Mouse (Mus musculus): ENCODE measurements around the gene Map3k4. TPM values are rescaled to one million over a fixed set of nuclear protein-coding genes. Genes with fewer than 3 reads are reported as not detected.

Gene Map3k4
- polyA plus RNA-seq, 1 experiment: 14.4 TPM

DNA sequence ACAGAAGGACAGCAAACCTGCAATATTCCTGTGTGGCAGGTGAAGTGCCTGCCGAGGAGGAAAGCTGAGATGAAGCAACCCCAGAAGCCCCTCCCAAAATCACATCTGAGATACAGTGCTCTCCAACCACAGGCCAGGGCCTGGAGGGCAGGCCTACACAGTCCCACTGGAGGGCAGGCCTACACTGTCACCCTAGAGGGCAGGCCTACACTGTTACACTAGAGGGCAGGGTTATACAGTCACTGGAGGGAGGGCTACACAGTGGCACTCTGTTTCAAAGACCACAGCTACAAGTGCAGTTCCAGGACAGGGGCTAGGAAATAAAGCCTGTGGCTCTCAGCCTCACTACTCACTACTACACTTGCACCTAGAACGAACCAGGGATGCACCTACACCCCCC is 56.7 kb downstream of the Map3k4 start:
- H3K4me3 ChIP-seq (replicated peaks; ENCODE audit: control insufficient read depth, low read depth, low read length): no peak overlapping the region
- TF ChIP-seq CTCF (IDR thresholded peaks at IDR 0.05; ENCODE audit: control insufficient read depth, insufficient read depth, low read length) (0 out of 2 replicates have a peak, but pooled peaks have one; percentile 24), POLR2A (IDR thresholded peaks at IDR 0.05; ENCODE audit: borderline replicate concordance, control insufficient read depth, low read depth, low read length) (no peak)
- no peak overlapping the region for H3K27ac ChIP-seq (ENCODE audit: control insufficient read depth, insufficient read depth, low read depth, low read length, poor library complexity)
- WGBS: 63% methylated on average over 2 of the region's 2 CpGs
- no peaks in the 10 kb centered on the region for H3K4me1 ChIP-seq (ENCODE audit: control insufficient read depth, insufficient read depth, low read length)

- H3K4me1 ChIP-seq (ENCODE audit: control insufficient read depth, insufficient read depth, low read length): no peaks in the 10 kb centered on the region
- H3K27ac ChIP-seq (ENCODE audit: control insufficient read depth, insufficient read depth, low read depth, low read length, poor library complexity): no peak overlapping the region
- no peak overlapping the region for H3K4me3 ChIP-seq (replicated peaks; ENCODE audit: control insufficient read depth, low read depth, low read length)
- no peak for TF ChIP-seq POLR2A (IDR thresholded peaks at IDR 0.05; ENCODE audit: borderline replicate concordance, control insufficient read depth, low read depth, low read length)
- no peak for TF ChIP-seq CTCF (IDR thresholded peaks at IDR 0.05; ENCODE audit: control insufficient read depth, insufficient read depth, low read length)
- 85% methylated on average over 7 of the region's 7 CpGs for WGBS
Measured at GRCm38 (mm10) chr17:12261376-12261775, 57.2 kb downstream of the Map3k4 start.

DNA sequence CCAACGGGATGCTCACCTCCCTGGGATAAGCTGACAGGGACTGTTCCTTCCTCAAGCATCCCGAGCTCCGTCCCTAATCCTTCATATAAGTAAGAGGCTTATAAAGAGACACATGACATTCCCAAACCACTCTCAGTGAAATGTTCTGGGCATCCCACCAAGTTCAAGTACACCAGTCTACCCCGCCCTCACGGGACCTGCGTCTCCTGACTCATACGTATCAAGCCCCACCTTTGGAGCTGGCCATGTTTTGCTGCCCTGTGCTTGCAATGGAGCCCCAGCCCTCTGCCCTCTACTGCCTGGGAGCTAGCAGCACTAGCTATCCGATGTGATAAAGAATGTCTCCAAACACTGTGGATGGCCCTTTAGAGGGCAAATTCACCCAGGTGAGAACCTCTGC is 58.6 kb downstream of the Map3k4 start:
- H3K4me1 ChIP-seq (ENCODE audit: control insufficient read depth, insufficient read depth, low read length): no peaks in the 10 kb centered on the region
- no peak for TF ChIP-seq CTCF (IDR thresholded peaks at IDR 0.05; ENCODE audit: control insufficient read depth, insufficient read depth, low read length)
- TF ChIP-seq POLR2A (IDR thresholded peaks at IDR 0.05; ENCODE audit: borderline replicate concordance, control insufficient read depth, low read depth, low read length): no peak
- no peak overlapping the region for H3K4me3 ChIP-seq (replicated peaks; ENCODE audit: control insufficient read depth, low read depth, low read length)
- H3K27ac ChIP-seq (ENCODE audit: control insufficient read depth, insufficient read depth, low read depth, low read length, poor library complexity): no peak overlapping the region
- WGBS: 92% methylated on average over 8 of the region's 8 CpGs

DNA sequence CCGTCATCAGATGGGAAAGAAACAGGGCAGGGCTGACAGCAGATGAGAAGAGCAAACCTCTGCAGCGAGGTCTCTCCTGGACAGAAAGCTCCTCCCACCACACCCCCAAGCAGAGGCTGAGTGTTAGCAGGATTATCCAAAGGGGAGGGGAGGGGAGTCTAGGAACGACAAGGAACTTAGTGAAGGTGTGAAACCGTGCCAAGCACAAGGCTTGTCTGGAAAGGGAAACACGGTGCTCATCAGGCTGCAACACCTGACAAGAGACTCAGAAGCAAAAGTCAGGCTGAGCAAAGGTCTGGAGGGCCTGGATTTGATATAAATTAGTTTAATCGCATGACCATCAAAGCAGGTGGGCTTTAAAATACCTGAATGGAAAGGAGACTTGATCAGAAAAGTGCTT is 60.1 kb downstream of the Map3k4 start:
- WGBS: 86% methylated on average over 6 of the region's 6 CpGs
- no peak overlapping the region for H3K4me3 ChIP-seq (replicated peaks; ENCODE audit: control insufficient read depth, low read depth, low read length)
- TF ChIP-seq CTCF (IDR thresholded peaks at IDR 0.05; ENCODE audit: control insufficient read depth, insufficient read depth, low read length): no peak
- no peak for TF ChIP-seq POLR2A (IDR thresholded peaks at IDR 0.05; ENCODE audit: borderline replicate concordance, control insufficient read depth, low read depth, low read length)
- H3K27ac ChIP-seq (ENCODE audit: control insufficient read depth, insufficient read depth, low read depth, low read length, poor library complexity): no peak overlapping the region
- no peaks in the 10 kb centered on the region for H3K4me1 ChIP-seq (ENCODE audit: control insufficient read depth, insufficient read depth, low read length)

DNA sequence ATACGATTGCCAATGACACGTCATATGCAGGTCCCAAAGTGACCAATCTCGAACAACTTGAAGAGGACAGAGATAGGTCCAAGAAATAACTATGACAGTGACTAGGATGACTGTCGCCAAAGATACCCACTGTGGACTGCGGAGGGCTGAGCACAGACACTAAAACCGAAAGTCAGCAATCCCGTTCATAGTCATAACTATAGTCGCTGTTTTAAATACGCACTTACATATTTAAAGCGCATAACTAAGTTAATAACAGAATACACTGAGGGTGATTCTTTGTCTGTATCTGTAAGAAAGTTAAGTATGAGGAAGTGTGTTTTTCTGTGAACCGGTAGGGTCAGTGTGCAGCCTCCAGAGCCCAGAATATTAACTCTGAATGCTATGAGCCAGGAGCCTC is 62.5 kb downstream of the Map3k4 start:
- H3K27ac ChIP-seq (ENCODE audit: control insufficient read depth, insufficient read depth, low read depth, low read length, poor library complexity): no peak overlapping the region
- no peak overlapping the region for H3K4me3 ChIP-seq (replicated peaks; ENCODE audit: control insufficient read depth, low read depth, low read length)
- TF ChIP-seq POLR2A (IDR thresholded peaks at IDR 0.05; ENCODE audit: borderline replicate concordance, control insufficient read depth, low read depth, low read length): no peak
- no peak for TF ChIP-seq CTCF (IDR thresholded peaks at IDR 0.05; ENCODE audit: control insufficient read depth, insufficient read depth, low read length)
- WGBS: 92% methylated on average over 11 of the region's 11 CpGs
- no peaks in the 10 kb centered on the region for H3K4me1 ChIP-seq (ENCODE audit: control insufficient read depth, insufficient read depth, low read length)

- 96% methylated on average over 9 of the region's 9 CpGs for WGBS
- no peak for TF ChIP-seq CTCF (IDR thresholded peaks at IDR 0.05; ENCODE audit: control insufficient read depth, insufficient read depth, low read length)
- no peak for TF ChIP-seq POLR2A (IDR thresholded peaks at IDR 0.05; ENCODE audit: borderline replicate concordance, control insufficient read depth, low read depth, low read length)
Measured at GRCm38 (mm10) chr17:12250581-12250980, 68.0 kb downstream of the Map3k4 start.

GRCm38 (mm10) chr17:12249783-12250504 is 68.7 kb downstream of the Map3k4 start:
- WGBS: 87% methylated on average over 19 of the region's 19 CpGs
- Histone ChIP-seq H3K27ac (ENCODE audit: control insufficient read depth, insufficient read depth, low read depth, low read length, poor library complexity) (no peak overlapping the region), H3K4me3 (replicated peaks; ENCODE audit: control insufficient read depth, low read depth, low read length) (no peak overlapping the region), H3K4me1 (ENCODE audit: control insufficient read depth, insufficient read depth, low read length) (no peaks in the 10 kb centered on the region)
- TF ChIP-seq CTCF (IDR thresholded peaks at IDR 0.05; ENCODE audit: control insufficient read depth, insufficient read depth, low read length): peak; percentile 49
- TF ChIP-seq POLR2A (IDR thresholded peaks at IDR 0.05; ENCODE audit: borderline replicate concordance, control insufficient read depth, low read depth, low read length): no peak

More at GRCm38 (mm10) chr17:12250581-12250980, 68.0 kb downstream of the Map3k4 start:
- H3K4me3 ChIP-seq (replicated peaks; ENCODE audit: control insufficient read depth, low read depth, low read length): no peak overlapping the region
- no peak overlapping the region for H3K27ac ChIP-seq (ENCODE audit: control insufficient read depth, insufficient read depth, low read depth, low read length, poor library complexity)
- H3K4me1 ChIP-seq (ENCODE audit: control insufficient read depth, insufficient read depth, low read length): no peaks in the 10 kb centered on the region

- no peak overlapping the region for H3K27ac ChIP-seq (ENCODE audit: control insufficient read depth, insufficient read depth, low read depth, low read length, poor library complexity)
- TF ChIP-seq CTCF (IDR thresholded peaks at IDR 0.05; ENCODE audit: control insufficient read depth, insufficient read depth, low read length) (no peak), POLR2A (IDR thresholded peaks at IDR 0.05; ENCODE audit: borderline replicate concordance, control insufficient read depth, low read depth, low read length) (no peak)
- WGBS: 89% methylated on average over 3 of the region's 3 CpGs
- no peak overlapping the region for H3K4me3 ChIP-seq (replicated peaks; ENCODE audit: control insufficient read depth, low read depth, low read length)
- no peaks in the 10 kb centered on the region for H3K4me1 ChIP-seq (ENCODE audit: control insufficient read depth, insufficient read depth, low read length)
Measured at GRCm38 (mm10) chr17:12240701-12241100, 77.9 kb downstream of the Map3k4 start.
